Mouse (Mus musculus) erythroblast, embryonic 14.5 days (primary cell): ENCODE measurements around the gene Syde2. TPM values are rescaled to one million over a fixed set of nuclear protein-coding genes. Genes with fewer than 3 reads are reported as not detected.

ENCODE experiments used
- H3K27me3 ChIP-seq: 2 replicates; pipeline ENCODE4 v1.6.1; 2012; ENCODE audit warnings: inconsistent platforms; ENCODE audit not compliant: control insufficient read depth
- H3K36me3 ChIP-seq: 2 replicates; pipeline ENCODE4 v1.6.1; 2012; ENCODE audit warnings: mild to moderate bottlenecking, inconsistent platforms; ENCODE audit not compliant: control insufficient read depth
- H3K4me1 ChIP-seq: 2 replicates; pipeline ENCODE4 v1.6.1; 2012; ENCODE audit warnings: inconsistent platforms; ENCODE audit not compliant: control insufficient read depth
- H3K4me3 ChIP-seq: replicated peaks from 2 replicates; pipeline ENCODE3; 2012; ENCODE audit warnings: moderate library complexity, mild to moderate bottlenecking, inconsistent platforms
- H3K9me3 ChIP-seq: 2 replicates; pipeline ENCODE4 v1.6.1; 2012; ENCODE audit warnings: low read length, inconsistent platforms, mixed read lengths; ENCODE audit not compliant: control insufficient read depth
- GATA1 ChIP-seq: IDR thresholded peaks from 2 replicates; pipeline ENCODE4 v1.6.1; 2012; ENCODE audit warnings: low read length, inconsistent platforms, mixed read lengths
- TAL1 ChIP-seq: IDR thresholded peaks from 3 replicates; pipeline ENCODE4 v1.6.1; 2012; ENCODE audit warnings: low read length, inconsistent platforms, mixed read lengths
- polyA plus RNA-seq: library from polyadenylated mRNA; stranded (reverse); fragments of >175 nt; gene quantifications from 2 replicates; pipeline ENCODE4 v1.2.3, GENCODE M21; 2012

Gene Syde2
- polyA plus RNA-seq, result not detected in 2 replicates

- Histone ChIP-seq H3K9me3 (no peaks in the 10 kb centered on the region), H3K27me3 (peaks cover 48% of the 10 kb centered on the region), H3K36me3 (no peaks in the 10 kb centered on the region), H3K4me3 (peak within 1 kb of the TSS; percentile 58), H3K4me1 (peaks cover 15% of the 10 kb centered on the region)
- TF ChIP-seq TAL1 (no peak), GATA1 (no peak)
Observed at GRCm38 (mm10) chr3:145987268-145987969, at the start of gene Syde2. Gene Syde2 (plus strand): TSS chr3:145987870.

GRCm38 (mm10) chr3:145938405-145939349 lies 49.0 kb upstream of the Syde2 start:
- peak overlapping the region; percentile 97 for H3K4me3 ChIP-seq
- H3K36me3 ChIP-seq, result peaks cover 37% of the 10 kb centered on the region
- TF ChIP-seq TAL1 (no peak), GATA1 (no peak)
- H3K27me3 ChIP-seq, result no peaks in the 10 kb centered on the region
- no peaks in the 10 kb centered on the region for H3K9me3 ChIP-seq
- peaks cover 40% of the 10 kb centered on the region for H3K4me1 ChIP-seq

GRCm38 (mm10) chr3:145939402-145939801 lies 48.3 kb upstream of the Syde2 start:
- TF ChIP-seq TAL1 (peak; percentile 59; the same call in 2 of the 3 replicates), GATA1 (peak; percentile 77)
- H3K36me3 ChIP-seq, result peaks cover 38% of the 10 kb centered on the region
- H3K4me3 ChIP-seq, result peak overlapping the region; percentile 97
- no peaks in the 10 kb centered on the region for H3K27me3 ChIP-seq
- no peaks in the 10 kb centered on the region for H3K9me3 ChIP-seq
- peaks cover 44% of the 10 kb centered on the region for H3K4me1 ChIP-seq

DNA sequence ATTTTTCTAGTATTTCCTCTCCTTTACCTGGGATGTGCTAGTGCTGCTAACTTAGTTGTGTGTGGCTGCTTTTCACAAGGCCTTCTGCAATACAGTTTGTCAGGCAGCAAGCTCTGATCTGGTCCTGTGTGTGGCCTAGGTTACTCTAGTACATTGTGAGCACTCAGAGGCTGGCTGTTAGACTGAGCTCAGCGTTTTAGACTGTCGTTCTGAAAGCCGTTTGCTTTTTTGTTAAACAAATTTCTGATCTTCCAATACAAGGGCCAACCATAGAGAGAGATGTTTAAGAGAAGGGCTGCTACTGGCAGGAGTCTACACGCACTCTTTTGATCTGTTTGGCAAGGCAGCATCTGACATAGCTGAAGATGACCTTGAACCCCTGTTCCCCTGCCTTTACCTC lies 47.7 kb upstream of the Syde2 start:
- TF ChIP-seq GATA1 (no peak), TAL1 (no peak)
- Histone ChIP-seq H3K4me1 (peaks cover 48% of the 10 kb centered on the region), H3K9me3 (no peaks in the 10 kb centered on the region), H3K27me3 (no peaks in the 10 kb centered on the region), H3K36me3 (peaks cover 41% of the 10 kb centered on the region), H3K4me3 (peak overlapping the region; percentile 97)

DNA sequence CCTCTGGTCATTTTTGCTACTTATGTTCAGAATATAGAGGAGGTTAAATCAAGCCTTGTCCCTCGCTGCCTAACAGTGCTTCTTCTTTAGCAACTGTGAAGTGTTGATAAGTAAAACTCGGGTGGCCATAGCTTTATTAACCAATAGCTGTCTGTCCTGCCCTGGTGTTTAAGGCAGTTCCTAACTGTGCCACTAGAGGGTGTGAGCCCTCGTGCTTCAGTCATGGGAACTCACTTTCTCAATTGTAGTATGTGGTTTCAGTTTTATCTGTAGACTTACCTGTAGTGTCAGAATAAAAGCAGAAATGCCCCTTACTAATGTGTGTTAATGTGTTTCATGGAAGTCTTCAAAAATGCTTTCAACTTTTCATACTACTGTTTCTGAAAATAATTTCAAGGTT lies 45.7 kb upstream of the Syde2 start:
- H3K27me3 ChIP-seq, result no peaks in the 10 kb centered on the region
- peaks cover 42% of the 10 kb centered on the region for H3K36me3 ChIP-seq
- H3K4me1 ChIP-seq, result peaks cover 53% of the 10 kb centered on the region
- H3K4me3 ChIP-seq, result no peak overlapping the region
- no peak for TF ChIP-seq GATA1
- no peak for TF ChIP-seq TAL1
- no peaks in the 10 kb centered on the region for H3K9me3 ChIP-seq

- H3K4me3 ChIP-seq, result no peak overlapping the region
- H3K36me3 ChIP-seq, result peaks cover 42% of the 10 kb centered on the region
- TF ChIP-seq GATA1 (no peak), TAL1 (no peak)
- no peaks in the 10 kb centered on the region for H3K9me3 ChIP-seq
- H3K27me3 ChIP-seq, result no peaks in the 10 kb centered on the region
- H3K4me1 ChIP-seq, result peaks cover 39% of the 10 kb centered on the region
Observed at GRCm38 (mm10) chr3:145944348-145944747, 43.3 kb upstream of the Syde2 start.

DNA sequence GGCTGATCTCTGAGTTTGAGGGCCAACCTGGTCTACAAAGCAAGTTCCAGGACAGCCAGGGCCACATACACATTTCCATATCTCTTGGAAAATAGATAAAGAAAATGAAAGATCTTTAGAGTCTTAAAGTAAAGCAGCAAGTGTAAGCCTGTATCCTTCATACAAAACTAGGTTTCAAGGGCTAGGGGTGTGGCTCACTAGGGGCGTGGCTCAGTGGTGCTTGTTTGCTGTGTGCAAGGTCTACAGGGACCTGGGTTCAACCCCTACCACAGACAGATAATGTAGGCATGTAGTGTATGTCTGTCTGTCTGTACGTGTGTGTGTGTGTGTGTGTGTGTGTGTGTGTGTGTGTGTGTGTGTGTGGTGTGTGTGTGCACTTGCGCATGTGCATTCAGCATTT lies 41.8 kb upstream of the Syde2 start:
- no peak for TF ChIP-seq TAL1
- no peak for TF ChIP-seq GATA1
- no peak overlapping the region for H3K4me3 ChIP-seq
- H3K4me1 ChIP-seq, result peaks cover 39% of the 10 kb centered on the region
- H3K36me3 ChIP-seq, result peaks cover 31% of the 10 kb centered on the region
- H3K27me3 ChIP-seq, result no peaks in the 10 kb centered on the region
- no peaks in the 10 kb centered on the region for H3K9me3 ChIP-seq

- H3K4me1 ChIP-seq, result peaks cover 41% of the 10 kb centered on the region
Observed at GRCm38 (mm10) chr3:145946654-145947053, 41.0 kb upstream of the Syde2 start.

DNA sequence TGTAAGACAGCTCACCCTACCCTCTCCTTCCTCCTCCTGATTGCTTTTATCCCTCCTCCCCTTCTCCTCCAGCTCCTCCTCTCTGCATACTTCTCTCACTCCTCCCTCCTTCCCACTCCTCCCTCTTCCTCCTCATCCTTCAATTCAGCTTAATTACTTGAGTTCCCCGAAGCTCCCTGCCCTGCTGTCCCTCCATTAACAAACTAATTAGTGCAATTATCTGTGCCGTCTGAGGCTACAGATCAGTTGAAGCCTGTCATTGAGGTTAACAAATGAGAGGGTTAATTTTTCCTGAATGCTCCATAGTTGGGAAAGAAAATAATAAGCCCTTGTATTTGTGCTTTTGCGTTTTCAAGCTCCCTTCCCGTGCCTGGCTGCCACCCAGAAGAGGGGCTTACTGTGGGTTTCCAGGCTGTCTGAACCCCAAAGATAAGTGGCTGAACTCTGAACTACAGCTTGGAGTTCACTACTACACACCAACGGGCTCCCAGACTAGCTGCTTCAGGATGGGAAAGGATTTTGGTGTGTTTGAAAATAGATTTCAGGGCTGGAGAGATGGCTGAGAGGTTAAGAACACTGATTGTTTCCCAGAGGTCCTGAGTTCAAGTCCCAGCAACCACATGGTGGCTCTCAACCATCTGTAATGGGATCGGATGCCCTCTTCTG lies 40.0 kb upstream of the Syde2 start:
- Histone ChIP-seq H3K36me3 (peaks cover 21% of the 10 kb centered on the region), H3K4me1 (peaks cover 36% of the 10 kb centered on the region), H3K4me3 (no peak overlapping the region), H3K9me3 (no peaks in the 10 kb centered on the region), H3K27me3 (no peaks in the 10 kb centered on the region)
- TF ChIP-seq TAL1 (no peak), GATA1 (no peak)

More at GRCm38 (mm10) chr3:145946654-145947053, 41.0 kb upstream of the Syde2 start:
- no peaks in the 10 kb centered on the region for H3K9me3 ChIP-seq
- H3K4me3 ChIP-seq, result no peak overlapping the region
- TF ChIP-seq GATA1, result no peak
- TF ChIP-seq TAL1, result no peak
- peaks cover 24% of the 10 kb centered on the region for H3K36me3 ChIP-seq
- no peaks in the 10 kb centered on the region for H3K27me3 ChIP-seq
